Mouse (Mus musculus): ENCODE data around the gene Htra3. TPM values are rescaled to one million over a fixed set of nuclear protein-coding genes. Genes with fewer than 3 reads are reported as not detected.

Gene Htra3
- polyA plus RNA-seq, 1 experiment from 2014 or later, result 7.3 TPM

GRCm38 (mm10) chr5:35605355-35605754 lies 74.2 kb downstream of the Htra3 start:
- Histone ChIP-seq H3K36me3 (peaks cover 44% of the 10 kb centered on the region), H3K9ac (no peak overlapping the region), H3K27ac (no peak overlapping the region), H3K4me3 (no peak overlapping the region), H3K4me1 (peaks cover 26% of the 10 kb centered on the region), H3K27me3 (no peaks in the 10 kb centered on the region), H3K9me3 (replicated peaks) (no peaks in the 10 kb centered on the region), H3K4me2 (replicated peaks) (no peak overlapping the region)
- 83% methylated on average over 7 of the region's 7 CpGs for WGBS
- no peak for ATAC-seq (ENCODE audit: low FRiP score)

Other genes with a start within 250 kb of the Htra3 start
- 6.4 TPM in 2 replicates for gene Cpz, start 154.1 kb downstream of the Htra3 start, polyA plus RNA-seq (2016; fragmentation: Nextera tagmentation; extraction: Ambion mirVana)
- gene Trmt44, start 104.7 kb downstream of the Htra3 start, polyA plus RNA-seq (2016; fragmentation: Nextera tagmentation; extraction: Ambion mirVana), result 8.4 and 9.4 TPM in 2 replicates
- gene Acox3, start 96.7 kb downstream of the Htra3 start, polyA plus RNA-seq (2016; fragmentation: Nextera tagmentation; extraction: Ambion mirVana), result 16.3 and 19.7 TPM in 2 replicates
- 4.0 and 4.7 TPM in 2 replicates for gene Sh3tc1, start 60.2 kb upstream of the Htra3 start, polyA plus RNA-seq (2016; fragmentation: Nextera tagmentation; extraction: Ambion mirVana)
- gene Ablim2, start 78.1 kb upstream of the Htra3 start, polyA plus RNA-seq (2016; fragmentation: Nextera tagmentation; extraction: Ambion mirVana), result 3.7 and 3.9 TPM in 2 replicates
- gene Afap1, start 213.5 kb upstream of the Htra3 start, polyA plus RNA-seq (2016; fragmentation: Nextera tagmentation; extraction: Ambion mirVana), result 80.4 and 98.4 TPM in 2 replicates